Mouse (Mus musculus): Measurements from ENCODE around the gene Prkab1.

DNA sequence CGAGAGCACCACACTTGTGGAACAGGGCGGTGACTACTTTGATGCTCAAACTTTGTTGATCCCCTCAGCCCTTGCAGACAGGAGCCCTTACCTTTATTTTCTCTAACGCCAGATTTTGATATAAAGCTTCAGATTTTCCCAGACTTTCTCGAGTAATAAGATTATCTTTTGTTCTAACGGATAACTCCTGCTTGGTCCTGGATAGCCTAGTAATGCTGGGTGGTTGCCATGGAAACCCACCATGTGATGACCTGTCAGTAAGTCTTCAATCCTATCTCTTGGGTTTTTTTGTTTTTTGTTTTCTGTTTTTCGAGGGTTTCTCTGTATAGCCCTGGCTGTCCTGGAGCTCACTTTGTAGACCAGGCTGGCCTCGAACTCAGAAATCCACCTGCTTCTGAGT lies 17.9 kb upstream of the Prkab1 start:
- no peak for TF ChIP-seq CTCF (IDR thresholded peaks at IDR 0.05; ENCODE audit: low read depth)
- no peak for TF ChIP-seq EP300 (IDR thresholded peaks at IDR 0.05; ENCODE audit: low read depth)
